Mouse (Mus musculus) hindbrain, postnatal 0 days (tissue): ENCODE results near the gene Ttll11. TPM values are rescaled to one million over a fixed set of nuclear protein-coding genes. Genes with fewer than 3 reads are reported as not detected.

Experiments
- ATAC-seq: fragments of 200-750 bp; cut with Nextera tagmentation; 2 replicates; pipeline ENCODE4 v1.8.0; 2017; ENCODE audit warnings: mild to moderate bottlenecking, moderate TSS enrichment, moderate library complexity
- DNase-seq: peaks from one replicate; pipeline ENCODE4 v3.0.0-alpha.2; 2015; ENCODE audit warnings: low spot score
- H3K27ac ChIP-seq: fragments of 300-500 bp; sonication (generic); 2 replicates; pipeline ENCODE4 v1.5.1; 2014; ENCODE audit warnings: mild to moderate bottlenecking
- H3K27me3 ChIP-seq: fragments of 300-500 bp; sonication (generic); 2 replicates; pipeline ENCODE4 v1.6.1; 2014; ENCODE audit warnings: low read length, mixed read lengths; ENCODE audit not compliant: insufficient read depth
- H3K36me3 ChIP-seq: fragments of 300-500 bp; sonication (generic); 2 replicates; pipeline ENCODE4 v1.6.1; 2014; ENCODE audit warnings: low read length, mixed read lengths; ENCODE audit not compliant: insufficient read depth
- H3K4me1 ChIP-seq: fragments of 300-500 bp; sonication (generic); 2 replicates; pipeline ENCODE4 v1.6.1; 2014; ENCODE audit warnings: antibody characterized with exemption, low read length, mixed read lengths; ENCODE audit not compliant: insufficient read depth
- H3K4me2 ChIP-seq: fragments of 300-500 bp; sonication (generic); 2 replicates; pipeline ENCODE4 v1.6.1; 2014; ENCODE audit warnings: low read depth, mild to moderate bottlenecking, low read length, moderate library complexity, mixed read lengths
- H3K4me3 ChIP-seq: fragments of 300-500 bp; sonication (generic); 2 replicates; pipeline ENCODE4 v1.5.1; 2014; ENCODE audit warnings: low read length
- H3K9ac ChIP-seq: fragments of 300-500 bp; sonication (generic); replicated peaks from 2 replicates; pipeline ENCODE4 v1.6.1; 2014; ENCODE audit warnings: mild to moderate bottlenecking, low read length, moderate library complexity, mixed read lengths
- H3K9me3 ChIP-seq: fragments of 300-500 bp; sonication (generic); 2 replicates; pipeline ENCODE4 v1.6.1; 2016; ENCODE audit warnings: low read length, mixed read lengths
- CTCF ChIP-seq: IDR thresholded peaks from 2 replicates; pipeline ENCODE4 v1.5.1; 2016; ENCODE audit warnings: antibody characterized with exemption, control low read depth, low read depth
- WGBS: fragments of 180-500 bp; shearing (Covaris S2); extraction: QIAGEN DNeasy Blood & Tissue Kit; methylation state at CpG from one replicate; pipeline ENCODE4 v1.1.7; 2014; 5-methylcytosine and 5-hydroxymethylcytosine counted together
- polyA plus RNA-seq: library from polyadenylated mRNA; unstranded; fragments of >200 nt; fragmentation: Nextera tagmentation; extraction: Ambion mirVana; gene quantifications from 2 replicates; pipeline ENCODE4 v1.2.1, GENCODE M21; 2015
- total RNA-seq: library from RNA; depleted of rRNA; stranded (reverse); fragments of >200 nt; gene quantifications from 2 replicates; pipeline ENCODE4 v1.2.3, GENCODE M21; 2014

The Ttll11 gene
- total and polyA plus RNA-seq, 2 experiments from 2014 or later: 5.8 to 8.2 TPM

DNA sequence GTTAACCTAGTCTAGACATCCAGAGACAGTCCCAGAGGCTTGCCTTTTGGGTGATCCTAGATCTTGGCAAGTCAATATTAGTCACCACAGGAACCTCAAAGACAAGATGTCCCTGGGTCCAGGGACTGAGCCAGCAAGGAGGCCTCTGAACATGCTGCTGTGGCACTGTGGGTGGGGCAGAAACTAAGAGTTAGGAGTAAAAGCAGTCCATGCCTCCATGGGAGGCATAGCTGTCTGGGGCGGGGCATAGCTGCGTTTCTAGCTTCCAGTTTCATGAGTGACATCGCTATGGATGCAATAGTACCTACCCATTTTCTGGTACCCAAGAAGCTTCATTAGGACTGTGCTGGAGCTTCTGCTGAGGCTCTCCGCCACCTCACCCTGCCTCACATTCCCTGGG lies 99.8 kb downstream of the Ttll11 start:
- 75% methylated on average over 4 of the region's 4 CpGs for WGBS
- Histone ChIP-seq H3K36me3 (no peaks in the 10 kb centered on the region), H3K4me3 (no peak overlapping the region), H3K27me3 (no peaks in the 10 kb centered on the region), H3K4me1 (no peaks in the 10 kb centered on the region), H3K9me3 (no peaks in the 10 kb centered on the region), H3K9ac (no peak overlapping the region), H3K27ac (no peak overlapping the region), H3K4me2 (no peak overlapping the region)
- TF ChIP-seq CTCF: no peak
- peak; percentile 50 for ATAC-seq
- no peak for DNase-seq

GRCm38 (mm10) chr2:35878506-35878905 lies 101.2 kb downstream of the Ttll11 start:
- TF ChIP-seq CTCF: no peak
- Histone ChIP-seq H3K9ac (no peak overlapping the region), H3K4me2 (no peak overlapping the region), H3K36me3 (no peaks in the 10 kb centered on the region), H3K9me3 (no peaks in the 10 kb centered on the region), H3K27ac (no peak overlapping the region), H3K4me1 (no peaks in the 10 kb centered on the region), H3K27me3 (no peaks in the 10 kb centered on the region), H3K4me3 (no peak overlapping the region)
- ATAC-seq (no peak), DNase-seq (no peak)
- WGBS: 99% methylated on average over 3 of the region's 3 CpGs

DNA sequence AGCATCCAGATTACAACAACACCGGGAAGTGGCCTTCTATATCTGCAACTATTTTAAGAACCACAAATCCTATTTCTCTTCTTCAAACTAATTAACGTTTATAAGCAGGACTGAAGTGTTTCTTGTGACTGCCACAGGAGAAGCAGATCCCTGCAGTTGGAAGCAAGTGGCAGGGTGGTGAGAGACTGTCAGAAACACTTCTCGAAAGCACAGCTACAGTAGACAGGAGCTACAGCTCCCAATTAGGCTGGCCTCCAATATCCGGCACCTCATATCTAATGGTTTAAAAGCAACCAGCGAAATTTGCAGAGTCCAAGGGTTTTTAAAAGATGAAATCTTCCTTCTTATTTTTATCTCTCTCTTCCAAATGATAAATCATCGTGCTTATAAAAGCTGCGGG lies 104.1 kb downstream of the Ttll11 start:
- Histone ChIP-seq H3K27ac (no peak overlapping the region), H3K9ac (no peak overlapping the region), H3K4me1 (no peaks in the 10 kb centered on the region), H3K9me3 (no peaks in the 10 kb centered on the region), H3K4me3 (no peak overlapping the region), H3K36me3 (no peaks in the 10 kb centered on the region), H3K27me3 (no peaks in the 10 kb centered on the region), H3K4me2 (no peak overlapping the region)
- no peak for TF ChIP-seq CTCF
- DNase-seq: no peak
- 81% methylated on average over 7 of the region's 7 CpGs for WGBS
- no peak for ATAC-seq

DNA sequence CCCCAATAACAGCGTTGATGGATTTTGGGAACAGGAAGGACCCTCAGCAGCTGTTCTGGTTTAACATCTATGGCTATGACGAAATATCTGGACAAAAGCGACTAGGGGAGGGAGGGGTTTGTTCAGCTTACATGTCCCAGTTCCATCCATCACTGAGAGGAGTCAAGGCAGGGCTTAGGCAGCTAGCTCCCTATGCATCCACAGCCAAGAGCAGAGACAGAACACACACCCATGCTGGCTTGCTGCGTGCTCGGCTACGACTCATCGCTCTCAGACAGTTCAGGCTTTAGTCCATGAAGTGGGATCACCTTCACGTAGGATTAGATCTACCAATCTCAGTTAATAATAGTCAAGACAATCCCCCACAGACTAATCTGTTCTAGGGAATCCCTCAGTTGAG lies 105.3 kb downstream of the Ttll11 start:
- WGBS: 86% methylated on average over 8 of the region's 8 CpGs

GRCm38 (mm10) chr2:35869165-35869564 lies 110.5 kb downstream of the Ttll11 start:
- no peak for DNase-seq
- ATAC-seq: no peak
- WGBS: 11% methylated on average over 2 of the region's 2 CpGs
- TF ChIP-seq CTCF: no peak
- no peak overlapping the region for H3K9ac ChIP-seq
- H3K9me3 ChIP-seq: no peaks in the 10 kb centered on the region
- H3K4me3 ChIP-seq: no peak overlapping the region
- no peaks in the 10 kb centered on the region for H3K36me3 ChIP-seq
- no peak overlapping the region for H3K27ac ChIP-seq
- no peaks in the 10 kb centered on the region for H3K4me1 ChIP-seq
- no peaks in the 10 kb centered on the region for H3K27me3 ChIP-seq
- no peak overlapping the region for H3K4me2 ChIP-seq

More for the DNA sequence above, 105.3 kb downstream of the Ttll11 start:
- H3K36me3 ChIP-seq: no peaks in the 10 kb centered on the region
- H3K27me3 ChIP-seq: no peaks in the 10 kb centered on the region
- H3K4me2 ChIP-seq: no peak overlapping the region
- H3K4me1 ChIP-seq: no peaks in the 10 kb centered on the region
- H3K4me3 ChIP-seq: no peak overlapping the region
- no peak for ATAC-seq
- no peaks in the 10 kb centered on the region for H3K9me3 ChIP-seq
- H3K9ac ChIP-seq: no peak overlapping the region
- TF ChIP-seq CTCF: no peak
- H3K27ac ChIP-seq: no peak overlapping the region
- DNase-seq: no peak

- Histone ChIP-seq H3K36me3 (no peaks in the 10 kb centered on the region), H3K4me1 (peaks cover 9% of the 10 kb centered on the region; the same call in 1 of the 2 replicates), H3K4me2 (no peak overlapping the region), H3K9ac (no peak overlapping the region), H3K4me3 (no peak overlapping the region), H3K27ac (no peak overlapping the region), H3K9me3 (no peaks in the 10 kb centered on the region), H3K27me3 (no peaks in the 10 kb centered on the region)
- no peak for DNase-seq
- TF ChIP-seq CTCF: no peak
- no peak for ATAC-seq
- 65% methylated on average over 4 of the region's 4 CpGs for WGBS
These were observed 116.4 kb downstream of the Ttll11 start for GRCm38 (mm10) chr2:35863284-35863683.

DNA sequence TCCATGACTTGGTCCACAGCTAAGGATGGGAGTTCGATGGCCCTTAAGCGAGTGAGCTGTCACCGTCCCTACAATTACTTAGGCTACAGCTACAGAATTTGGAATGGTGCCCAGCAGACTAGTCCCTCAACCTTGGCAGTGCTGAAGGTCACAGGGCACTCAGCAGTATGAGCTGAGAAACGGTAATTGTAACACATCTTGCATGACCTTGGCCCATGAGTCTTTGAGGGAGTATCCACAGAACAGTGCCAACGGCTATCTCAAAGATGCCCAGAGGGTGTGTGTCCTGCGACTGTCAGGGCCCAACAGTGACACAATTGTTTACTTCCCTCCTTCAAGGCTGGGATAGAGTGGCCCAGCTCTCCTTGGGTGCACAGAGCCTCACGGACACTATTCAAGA lies 118.5 kb downstream of the Ttll11 start:
- Histone ChIP-seq H3K4me3 (no peak overlapping the region), H3K36me3 (no peaks in the 10 kb centered on the region), H3K4me2 (no peak overlapping the region), H3K4me1 (peaks cover 9% of the 10 kb centered on the region; the same call in 1 of the 2 replicates), H3K9ac (no peak overlapping the region), H3K27ac (no peak overlapping the region), H3K9me3 (no peaks in the 10 kb centered on the region), H3K27me3 (no peaks in the 10 kb centered on the region)
- 80% methylated on average over 7 of the region's 7 CpGs for WGBS
- DNase-seq: no peak
- TF ChIP-seq CTCF: no peak
- ATAC-seq: peak; percentile 14; the same call in 1 of the 2 replicates
